Mouse (Mus musculus): ENCODE data around the gene Ttyh2. TPM values are rescaled to one million over a fixed set of nuclear protein-coding genes. Genes with fewer than 3 reads are reported as not detected.
A peak's percentile ranks its signal among the peaks of the same experiment; 100 is the strongest.
"Not testable (repeated sequence)": the region's sequence is repeated elsewhere in the genome, so short reads cannot be mapped to it uniquely, and the experiment has no call there.

Gene Ttyh2
- total and polyA plus RNA-seq, 2 experiments = 25.6 to 66.9 TPM

DNA sequence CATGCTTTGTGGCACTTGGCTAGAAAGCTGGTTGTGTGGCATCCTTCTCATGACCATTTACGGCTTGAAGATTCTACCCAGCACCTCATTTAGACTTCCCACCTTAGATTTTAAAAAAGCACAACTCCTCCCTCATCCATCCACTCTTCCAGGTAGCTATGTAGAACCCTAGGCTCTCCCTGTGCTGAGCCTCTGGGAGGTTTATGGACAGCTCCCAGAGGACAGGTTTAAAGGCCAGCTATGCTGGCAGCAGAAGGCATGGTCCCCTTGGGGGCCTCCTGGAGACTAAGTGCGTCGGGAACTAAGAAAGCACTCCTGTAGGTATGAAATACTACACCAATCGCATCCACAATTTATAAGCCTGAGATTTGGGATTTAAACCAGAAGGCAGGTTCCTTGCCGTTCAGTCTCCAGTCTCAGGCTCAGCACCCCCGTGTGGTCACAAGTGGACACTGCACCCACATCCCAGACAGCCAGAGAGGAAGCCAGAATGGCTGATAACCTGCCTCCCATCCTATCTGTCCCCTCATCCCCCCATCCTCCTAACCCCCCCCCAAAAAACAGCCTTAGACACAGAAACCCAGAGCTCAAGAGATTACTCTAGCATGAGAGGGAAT is 12.4 kb upstream of the Ttyh2 start:
- no peaks in the 10 kb centered on the region for H3K4me1 ChIP-seq (ENCODE audit: control insufficient read depth, insufficient read depth, low read length)

DNA sequence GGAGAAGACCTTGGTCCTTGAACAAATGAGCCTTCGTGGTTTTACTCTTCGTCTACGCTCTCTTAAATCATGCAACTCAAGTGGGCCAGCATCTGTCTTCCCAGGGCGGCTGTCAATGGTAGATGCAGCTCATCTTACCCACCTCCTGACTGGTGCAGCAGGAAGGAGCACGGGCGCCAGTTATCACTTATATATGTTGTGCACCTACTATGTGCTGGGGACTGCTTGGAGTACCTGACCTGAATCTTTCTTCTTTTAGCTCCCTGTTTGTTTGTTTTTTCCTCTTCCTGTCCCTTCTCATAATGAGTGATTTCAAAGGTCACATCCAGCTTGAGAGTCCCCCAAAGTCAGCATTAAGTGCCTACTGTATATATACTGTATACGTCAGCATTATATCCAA is 11.1 kb upstream of the Ttyh2 start:
- H3K9ac ChIP-seq (ENCODE audit: low read depth, low read length) = no peak overlapping the region
- 0 out of 2 replicates have a peak, but pooled peaks cover under 1% of the 10 kb centered on the region for H3K79me2 ChIP-seq (ENCODE audit: control insufficient read depth, insufficient read depth, low read length)
- H3K36me3 ChIP-seq (ENCODE audit: control insufficient read depth, insufficient read depth, low read length) = no peaks in the 10 kb centered on the region
- no peak for DNase-seq (ENCODE audit: extremely low read depth, low read depth, low spot score)
- H3K4me3 ChIP-seq (ENCODE audit: insufficient read depth, low read depth, low read length) = no peak overlapping the region
- TF ChIP-seq POLR2A (IDR thresholded peaks at IDR 0.05; ENCODE audit: extremely low read depth, insufficient read depth, low read length) = no peak
- TF ChIP-seq CTCF (IDR thresholded peaks at IDR 0.05; ENCODE audit: low read depth, low read length) = no peak
- WGBS = 74% methylated on average over 7 of the region's 7 CpGs
- H3K27me3 ChIP-seq (ENCODE audit: control insufficient read depth, insufficient read depth, low read length) = no peaks in the 10 kb centered on the region
- no peak overlapping the region for H3K27ac ChIP-seq (replicated peaks; ENCODE audit: insufficient read depth, low read depth, low read length)
- no peaks in the 10 kb centered on the region for H3K4me1 ChIP-seq (ENCODE audit: control insufficient read depth, insufficient read depth, low read length)

More for the DNA sequence above, 12.4 kb upstream of the Ttyh2 start:
- 35% methylated on average over 6 of the region's 6 CpGs for WGBS
- Histone ChIP-seq H3K36me3 (ENCODE audit: control insufficient read depth, insufficient read depth, low read length) (no peaks in the 10 kb centered on the region), H3K4me3 (ENCODE audit: insufficient read depth, low read depth, low read length) (no peak overlapping the region), H3K79me2 (ENCODE audit: control insufficient read depth, insufficient read depth, low read length) (no peaks in the 10 kb centered on the region), H3K9ac (ENCODE audit: low read depth, low read length) (no peak overlapping the region), H3K27me3 (ENCODE audit: control insufficient read depth, insufficient read depth, low read length) (no peaks in the 10 kb centered on the region), H3K27ac (replicated peaks; ENCODE audit: insufficient read depth, low read depth, low read length) (no peak overlapping the region)
- no peak for DNase-seq (ENCODE audit: extremely low read depth, low read depth, low spot score)
- peak; percentile 81 for TF ChIP-seq CTCF (IDR thresholded peaks at IDR 0.05; ENCODE audit: low read depth, low read length)
- no peak for TF ChIP-seq POLR2A (IDR thresholded peaks at IDR 0.05; ENCODE audit: extremely low read depth, insufficient read depth, low read length)

DNA sequence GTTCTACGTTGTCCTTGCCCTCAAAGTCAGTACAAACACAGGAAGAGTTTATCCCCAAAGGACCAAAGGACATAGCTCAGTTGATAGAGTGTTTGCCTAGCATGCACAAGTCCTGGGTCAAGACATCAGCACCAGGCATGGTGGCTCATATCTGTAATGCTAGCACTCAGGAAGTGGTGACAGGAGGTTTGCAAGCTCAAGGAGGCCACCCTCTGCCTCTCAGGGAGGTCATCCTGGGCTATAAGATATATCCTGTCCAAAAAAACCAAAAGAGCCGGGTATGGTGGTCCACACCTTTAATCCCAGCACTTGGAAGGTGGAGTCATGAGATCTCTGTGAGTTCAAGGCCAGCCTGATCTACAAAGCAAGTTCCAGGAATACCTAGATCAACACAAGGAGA is 9.8 kb upstream of the Ttyh2 start:
- WGBS = 52% methylated on average over 2 of the region's 2 CpGs
- TF ChIP-seq CTCF (IDR thresholded peaks at IDR 0.05; ENCODE audit: low read depth, low read length) (no peak), POLR2A (IDR thresholded peaks at IDR 0.05; ENCODE audit: extremely low read depth, insufficient read depth, low read length) (no peak)
- Histone ChIP-seq H3K4me1 (ENCODE audit: control insufficient read depth, insufficient read depth, low read length) (peaks cover 4% of the 10 kb centered on the region), H3K79me2 (ENCODE audit: control insufficient read depth, insufficient read depth, low read length) (peaks cover 2% of the 10 kb centered on the region; the same call in 1 of the 2 replicates), H3K36me3 (ENCODE audit: control insufficient read depth, insufficient read depth, low read length) (no peaks in the 10 kb centered on the region), H3K27me3 (ENCODE audit: control insufficient read depth, insufficient read depth, low read length) (no peaks in the 10 kb centered on the region), H3K27ac (replicated peaks; ENCODE audit: insufficient read depth, low read depth, low read length) (no peak overlapping the region), H3K4me3 (ENCODE audit: insufficient read depth, low read depth, low read length) (no peak overlapping the region), H3K9ac (ENCODE audit: low read depth, low read length) (no peak overlapping the region)
- no peak for DNase-seq (ENCODE audit: extremely low read depth, low read depth, low spot score)

DNA sequence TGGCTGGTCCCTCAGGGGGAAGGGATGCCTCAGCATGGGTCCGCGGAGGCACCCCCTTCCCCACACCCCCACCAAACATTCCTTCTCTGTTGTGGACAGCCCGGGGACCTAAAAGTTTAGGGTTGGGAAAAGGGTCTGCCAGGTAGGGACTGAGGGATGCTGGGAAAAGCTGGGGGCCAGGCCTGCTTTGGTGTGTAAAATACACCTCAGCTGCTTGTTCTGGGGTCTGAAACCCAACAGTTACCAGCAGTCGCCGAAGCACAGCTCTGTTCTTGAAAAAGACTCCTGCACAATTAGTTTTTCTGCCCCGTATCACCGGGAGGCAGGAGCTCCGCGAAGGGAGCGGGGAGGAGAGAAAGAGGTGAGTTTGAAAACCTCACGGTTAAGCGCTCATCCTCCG is 8.4 kb upstream of the Ttyh2 start:
- H3K79me2 ChIP-seq (ENCODE audit: control insufficient read depth, insufficient read depth, low read length) = peaks cover 2% of the 10 kb centered on the region; the same call in 1 of the 2 replicates
- no peak overlapping the region for H3K9ac ChIP-seq (ENCODE audit: low read depth, low read length)
- H3K27ac ChIP-seq (replicated peaks; ENCODE audit: insufficient read depth, low read depth, low read length) = no peak overlapping the region
- H3K4me1 ChIP-seq (ENCODE audit: control insufficient read depth, insufficient read depth, low read length) = peaks cover 4% of the 10 kb centered on the region
- H3K4me3 ChIP-seq (ENCODE audit: insufficient read depth, low read depth, low read length) = no peak overlapping the region
- no peak for DNase-seq (ENCODE audit: extremely low read depth, low read depth, low spot score)
- H3K36me3 ChIP-seq (ENCODE audit: control insufficient read depth, insufficient read depth, low read length) = peaks cover 5% of the 10 kb centered on the region; the same call in 1 of the 2 replicates
- no peaks in the 10 kb centered on the region for H3K27me3 ChIP-seq (ENCODE audit: control insufficient read depth, insufficient read depth, low read length)
- TF ChIP-seq POLR2A (IDR thresholded peaks at IDR 0.05; ENCODE audit: extremely low read depth, insufficient read depth, low read length) (no peak), CTCF (IDR thresholded peaks at IDR 0.05; ENCODE audit: low read depth, low read length) (no peak)
- 33% methylated on average over 13 of the region's 13 CpGs for WGBS

DNA sequence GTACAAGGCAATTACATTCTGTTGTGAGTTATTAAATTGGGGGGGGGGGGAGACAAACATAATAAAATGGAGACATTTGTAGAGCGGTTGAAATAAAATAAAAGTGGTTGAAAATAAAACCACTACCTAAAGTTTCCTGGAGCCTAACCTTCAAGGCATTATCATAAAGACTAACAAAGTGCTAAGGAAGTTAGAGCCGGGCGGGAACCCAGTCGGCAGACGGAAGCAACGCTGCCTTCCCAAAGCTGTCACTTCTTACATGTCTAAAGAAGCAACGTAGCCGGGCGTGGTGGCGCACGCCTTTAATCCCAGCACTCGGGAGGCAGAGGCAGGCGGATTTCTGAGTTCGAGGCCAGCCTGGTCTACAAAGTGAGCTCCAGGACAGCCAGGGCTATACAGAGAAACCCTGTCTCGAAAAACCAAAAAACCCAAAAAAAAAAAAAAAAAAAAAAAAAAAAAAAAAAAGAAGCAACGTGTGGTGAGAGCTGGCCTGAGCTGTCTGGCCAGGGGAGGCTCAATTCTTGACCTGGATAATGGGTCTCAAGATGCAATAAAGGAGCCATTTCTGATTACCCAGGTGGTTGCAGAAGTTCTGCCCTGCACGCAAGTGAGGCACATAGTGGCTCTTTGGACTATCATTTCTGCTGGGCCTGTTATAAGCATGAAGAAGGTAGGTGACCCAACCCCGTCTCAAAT is 7.8 kb upstream of the Ttyh2 start:
- H3K36me3 ChIP-seq (ENCODE audit: control insufficient read depth, insufficient read depth, low read length) = peaks cover 11% of the 10 kb centered on the region; the same call in 1 of the 2 replicates
- H3K27ac ChIP-seq (replicated peaks; ENCODE audit: insufficient read depth, low read depth, low read length) = no peak overlapping the region
- TF ChIP-seq POLR2A (IDR thresholded peaks at IDR 0.05; ENCODE audit: extremely low read depth, insufficient read depth, low read length) = no peak
- no peak for TF ChIP-seq CTCF (IDR thresholded peaks at IDR 0.05; ENCODE audit: low read depth, low read length)
- no peak overlapping the region for H3K4me3 ChIP-seq (ENCODE audit: insufficient read depth, low read depth, low read length)
- peaks cover 2% of the 10 kb centered on the region; the same call in 1 of the 2 replicates for H3K79me2 ChIP-seq (ENCODE audit: control insufficient read depth, insufficient read depth, low read length)
- no peaks in the 10 kb centered on the region for H3K27me3 ChIP-seq (ENCODE audit: control insufficient read depth, insufficient read depth, low read length)
- DNase-seq (ENCODE audit: extremely low read depth, low read depth, low spot score) = no peak
- WGBS = 41% methylated on average over 15 of the region's 18 CpGs
- H3K9ac ChIP-seq (ENCODE audit: low read depth, low read length) = no peak overlapping the region
- peaks cover 4% of the 10 kb centered on the region for H3K4me1 ChIP-seq (ENCODE audit: control insufficient read depth, insufficient read depth, low read length)

DNA sequence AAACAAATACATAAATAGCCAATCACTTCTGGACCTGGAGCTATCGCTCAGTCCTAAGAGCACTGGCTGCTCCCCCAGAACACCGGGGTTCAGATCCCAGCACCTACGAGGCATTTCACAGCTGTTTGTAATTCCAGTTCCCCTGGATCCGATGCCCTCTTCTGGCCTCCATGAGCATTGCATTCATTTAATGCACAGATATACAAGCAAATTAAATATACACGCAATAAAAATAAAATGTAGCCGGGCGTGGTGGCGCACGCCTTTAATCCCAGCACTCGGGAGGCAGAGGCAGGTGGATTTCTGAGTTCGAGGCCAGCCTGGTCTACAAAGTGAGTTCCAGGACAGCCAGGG is 7.3 kb upstream of the Ttyh2 start:
- not testable (repeated sequence) for H3K9ac ChIP-seq (ENCODE audit: low read depth, low read length); H3K4me3 ChIP-seq (ENCODE audit: insufficient read depth, low read depth, low read length); H3K4me1 ChIP-seq (ENCODE audit: control insufficient read depth, insufficient read depth, low read length); H3K27me3 ChIP-seq (ENCODE audit: control insufficient read depth, insufficient read depth, low read length); H3K27ac ChIP-seq (replicated peaks; ENCODE audit: insufficient read depth, low read depth, low read length); DNase-seq (ENCODE audit: extremely low read depth, low read depth, low spot score); H3K79me2 ChIP-seq (ENCODE audit: control insufficient read depth, insufficient read depth, low read length)
- 14% methylated on average over 11 of the region's 11 CpGs for WGBS
- TF ChIP-seq CTCF (IDR thresholded peaks at IDR 0.05; ENCODE audit: low read depth, low read length) = peak; percentile 32; the same call in 1 of the 2 replicates
- H3K36me3 ChIP-seq (ENCODE audit: control insufficient read depth, insufficient read depth, low read length) = peaks cover 15% of the 10 kb centered on the region; the same call in 1 of the 2 replicates

All from liver, adult 2 months (tissue).